9 mouse cellular contexts compared by ENCODE assay signal in genomic region chr4:133700905-133701368, GRCm38 (mm10). TPM values are rescaled to one million over a fixed set of nuclear protein-coding genes. Genes with fewer than 3 reads are reported as not detected.
DNase-seq lines count a peak whose midpoint lies in the region; ATAC-seq and TF ChIP-seq lines count a peak whose summit lies in the region.
"Had no signal": no experiment of that assay in that cellular context is flagged by ENCODE, and none has a peak within 500 bp of the region (broad histone marks: within the 10 kb centered on the region; RNA-seq: fewer than 3 reads in every experiment).

No protein-coding gene starts in this region.

- no peaks in the 10 kb centered on the region for H3K9me3 ChIP-seq in stomach, postnatal 0 days (ENCODE audit: control insufficient read depth, low read length)
- H3K9me3 ChIP-seq: stomach, embryonic 15.5 days had no signal

- H3K27ac ChIP-seq in gastrocnemius, adult 2 months: peak overlapping the region; percentile 86
- no peak overlapping the region for H3K27ac ChIP-seq in stomach, postnatal 0 days (replicated peaks)
- H3K27ac ChIP-seq: stomach, embryonic 15.5 days had no signal

- 65% methylated on average over 11 of the region's 11 CpGs for WGBS in stomach, postnatal 0 days

- no peak overlapping the region for H3K4me2 ChIP-seq in stomach, postnatal 0 days (replicated peaks; ENCODE audit: low read depth)
- H3K4me2 ChIP-seq: stomach, embryonic 15.5 days had no signal

- no peak overlapping the region for H3K9ac ChIP-seq in stomach, postnatal 0 days (ENCODE audit: low read length)
- H3K9ac ChIP-seq: stomach, embryonic 15.5 days had no signal

- ATAC-seq in cerebellum, adult (ENCODE audit: insufficient number of reproducible peaks, low FRiP score, low TSS enrichment): no peak
- ATAC-seq in stomach, postnatal 0 days (ENCODE audit: low FRiP score, low TSS enrichment): 0 out of 2 replicates have a peak, but pooled peaks have one; percentile 28

- intact Hi-C loops in gastrocnemius, adult 2 months (cut with DNase I): no loop called here

- no peaks in the 10 kb centered on the region for H3K27me3 ChIP-seq in stomach, postnatal 0 days (ENCODE audit: control insufficient read depth, insufficient read depth, low read length)
- H3K27me3 ChIP-seq: stomach, embryonic 15.5 days had no signal

- peak; percentile 38 for DNase-seq in cerebellum, adult 11-12 months
- DNase-seq in Muller cell, postnatal 12 days (ENCODE audit: inconsistent ontology term): peak; percentile 73
- peak; percentile 87 for DNase-seq in gastrocnemius, adult 2 months
- peak; percentile 39 to 51 for DNase-seq in kidney, adult 8-10 months
- DNase-seq in lung, adult 18-20 months: peak; percentile 53 to 60
- DNase-seq in stomach, postnatal 0 days (ENCODE audit: low spot score): no peak
- DNase-seq in urinary bladder, adult 2 months (ENCODE audit: low spot score): no peak

- TF ChIP-seq CTCF in gastrocnemius, adult 2 months (IDR thresholded peaks at IDR 0.05): no peak
- TF ChIP-seq CTCF in stomach, postnatal 0 days (IDR thresholded peaks at IDR 0.05; ENCODE audit: low read depth): no peak

- no peak for TF ChIP-seq EP300 in stomach, postnatal 0 days (optimal IDR thresholded peaks at IDR 0.05)

- H3K4me1 ChIP-seq in stomach, postnatal 0 days (replicated peaks; ENCODE audit: control insufficient read depth, insufficient read depth): peaks cover 7% of the 10 kb centered on the region; the same call in 1 of the 2 replicates
- H3K4me1 ChIP-seq: stomach, embryonic 15.5 days had no signal

- H3K4me3 ChIP-seq in gastrocnemius, adult 2 months: peak overlapping the region; percentile 28
- H3K4me3 ChIP-seq in stomach, postnatal 0 days (ENCODE audit: low read depth, low read length): no peak overlapping the region
- H3K4me3 ChIP-seq: stomach, embryonic 15.5 days had no signal

- peaks cover 3% of the 10 kb centered on the region; the same call in 1 of the 2 replicates for H3K36me3 ChIP-seq in stomach, postnatal 0 days (ENCODE audit: control insufficient read depth, insufficient read depth, low read length)

RNA-seq across cellular contexts. Expression of gene Pigv, which starts 28.5 kb away (rescaled TPM):
- total RNA-seq in gastrocnemius, adult 2 months (2021): 10 to 100 TPM; 10.4 to 11.7 TPM
- 11.5 and 13.0 TPM in 2 replicates for polyA plus RNA-seq in stomach, postnatal 0 days (2015; fragmentation: Nextera tagmentation; extraction: Ambion mirVana)
- polyA plus RNA-seq in urinary bladder, adult 2 months (2012; rRNA removed): 17.1 and 19.4 TPM in 2 replicates

RNA-seq across cellular contexts. Expression of gene Zdhhc18, which starts 51.0 kb away (rescaled TPM):
- 10 to 100 TPM; 25.4 to 32.3 TPM for total RNA-seq in gastrocnemius, adult 2 months (2021)
- 1.6 and 3.6 TPM in 2 replicates for polyA plus RNA-seq in stomach, postnatal 0 days (2015; fragmentation: Nextera tagmentation; extraction: Ambion mirVana)
- polyA plus RNA-seq in urinary bladder, adult 2 months (2012; rRNA removed): 17.8 and 19.7 TPM in 2 replicates

RNA-seq across cellular contexts. Expression of gene Arid1a, which starts 55.6 kb away (rescaled TPM):
- total RNA-seq in gastrocnemius, adult 2 months (2021): 10 to 100 TPM; 24.1 to 26.2 TPM
- polyA plus RNA-seq in stomach, postnatal 0 days (2015; fragmentation: Nextera tagmentation; extraction: Ambion mirVana): 8.7 and 9.7 TPM in 2 replicates
- polyA plus RNA-seq in urinary bladder, adult 2 months (2012; rRNA removed): 26.3 and 41.5 TPM in 2 replicates

Comparison
In these comparisons a context has a peak if more than half of its experiments do, and no peak if none do; other contexts are left out.
1. DNase-seq: peak in cerebellum, adult 11-12 months (single experiment), Muller cell, postnatal 12 days (single experiment), gastrocnemius, adult 2 months (single experiment), kidney, adult 8-10 months (2 of 2) and lung, adult 18-20 months (2 of 2); none in stomach, postnatal 0 days (single experiment) and urinary bladder, adult 2 months (single experiment).